Mouse (Mus musculus): ENCODE data around the gene Tfap2c.

- TF ChIP-seq POLR2A (IDR thresholded peaks at IDR 0.05; ENCODE audit: control insufficient read depth, low read depth, low read length) = no peak
- TF ChIP-seq CTCF (IDR thresholded peaks at IDR 0.05; ENCODE audit: control insufficient read depth, insufficient read depth, insufficient replicate concordance, low read depth, low read length) = no peak
These were observed 5.4 kb upstream of the Tfap2c start for GRCm38 (mm10) chr2:172543987-172544386.
